ENCODE assay signal across 22 mouse cellular contexts in the genomic region with DNA sequence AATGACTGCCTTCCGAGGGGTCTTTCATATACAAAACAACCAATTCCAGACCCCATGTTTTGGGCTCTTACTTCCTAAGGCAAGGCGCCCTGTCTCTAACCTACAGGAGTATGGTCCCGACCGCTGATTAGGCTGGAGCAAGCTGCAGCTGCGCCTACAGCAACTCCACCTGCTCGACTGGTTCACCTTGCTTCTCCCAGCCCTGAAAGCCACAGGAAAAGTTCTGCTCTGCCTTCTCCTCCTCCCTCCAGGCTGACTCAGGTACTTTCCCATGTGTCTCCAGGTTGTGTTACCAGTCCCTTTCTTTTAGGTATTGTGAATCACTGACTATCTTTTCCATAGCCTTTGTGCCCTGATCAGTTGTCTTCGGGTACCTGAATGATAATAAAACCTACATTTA. TPM values are rescaled to one million over a fixed set of nuclear protein-coding genes. Genes with fewer than 3 reads are reported as not detected.
A peak's percentile ranks its signal among the peaks of the same experiment; 100 is the strongest.
DNase-seq lines count a peak whose midpoint lies in the region; ATAC-seq and TF ChIP-seq lines count a peak whose summit lies in the region.
"Had no signal": no experiment of that assay in that cellular context is flagged by ENCODE, and none has a peak within 500 bp of the region (broad histone marks: within the 10 kb centered on the region; RNA-seq: fewer than 3 reads in every experiment).

No protein-coding gene starts in this region.

- H3K36me3 ChIP-seq in kidney, embryonic 16.5 days (ENCODE audit: insufficient read depth, low read length): no peaks in the 10 kb centered on the region
- no peaks in the 10 kb centered on the region for H3K36me3 ChIP-seq in embryonic facial prominence, embryonic 14.5 days (ENCODE audit: control insufficient read depth, insufficient read depth, low read length)
- H3K36me3 ChIP-seq in hindbrain, postnatal 0 days (ENCODE audit: insufficient read depth, low read length): no peaks in the 10 kb centered on the region
- H3K36me3 ChIP-seq: heart, embryonic 15.5 days; hindbrain, embryonic 10.5 days; limb, embryonic 13.5 days; liver, embryonic 15.5 days; midbrain, embryonic 15.5 days had no signal

- no peak overlapping the region; the same call in 1 of the 2 replicates for H3K27ac ChIP-seq in kidney, embryonic 16.5 days (ENCODE audit: low read length)
- H3K27ac ChIP-seq in embryonic facial prominence, embryonic 14.5 days (replicated peaks; ENCODE audit: low read depth, low read length): no peak overlapping the region
- H3K27ac ChIP-seq in hindbrain, postnatal 0 days: no peak overlapping the region
- H3K27ac ChIP-seq: heart, adult 2 months; heart, embryonic 15.5 days; limb, embryonic 13.5 days; liver, embryonic 15.5 days; midbrain, embryonic 15.5 days had no signal

- H3K27me3 ChIP-seq in kidney, embryonic 16.5 days (ENCODE audit: insufficient read depth, low read length): no peaks in the 10 kb centered on the region
- H3K27me3 ChIP-seq in embryonic facial prominence, embryonic 14.5 days (replicated peaks; ENCODE audit: control insufficient read depth, insufficient read depth, low read length): no peaks in the 10 kb centered on the region
- H3K27me3 ChIP-seq in hindbrain, postnatal 0 days (ENCODE audit: insufficient read depth, low read length): no peaks in the 10 kb centered on the region
- H3K27me3 ChIP-seq: CH12.LX; limb, embryonic 13.5 days had no signal

- no peaks in the 10 kb centered on the region for H3K4me1 ChIP-seq in kidney, embryonic 16.5 days (ENCODE audit: insufficient read depth, low read length)
- H3K4me1 ChIP-seq in embryonic facial prominence, embryonic 14.5 days (ENCODE audit: control insufficient read depth, insufficient read depth, low read length): peaks cover under 1% of the 10 kb centered on the region
- no peaks in the 10 kb centered on the region for H3K4me1 ChIP-seq in hindbrain, postnatal 0 days (ENCODE audit: insufficient read depth, low read length)
- H3K4me1 ChIP-seq: liver, embryonic 15.5 days; midbrain, embryonic 15.5 days had no signal

- no peak for DNase-seq in kidney, adult 18-20 months
- peak; percentile 43 to 64 for DNase-seq in urinary bladder, adult 18-20 months (ENCODE audit: low spot score in 2 of 2)
- DNase-seq in urinary bladder, postnatal 4 days (ENCODE audit: low spot score in 2 of 2): no peak
- DNase-seq in embryonic facial prominence, embryonic 14.5 days (ENCODE audit: low spot score): peak; percentile 71
- DNase-seq in testis, postnatal 14 days (ENCODE audit: low spot score): peak; percentile 65
- no peak for DNase-seq in gastrocnemius, postnatal 25 days
- no peak for DNase-seq in hindbrain, postnatal 0 days (ENCODE audit: low spot score)
- DNase-seq: cerebellum, postnatal 14 days; heart, adult 2 months; layer of hippocampus, adult 9-11 months; retina, postnatal 1 day; right cerebral cortex, postnatal 4 days had no signal

- H3K4me3 ChIP-seq in kidney, embryonic 16.5 days (ENCODE audit: low read length): no peak overlapping the region
- H3K4me3 ChIP-seq in embryonic facial prominence, embryonic 14.5 days (ENCODE audit: low read depth, low read length): no peak overlapping the region
- no peak overlapping the region for H3K4me3 ChIP-seq in hindbrain, postnatal 0 days (ENCODE audit: low read length)
- H3K4me3 ChIP-seq: erythroblast, embryonic 14.5 days; heart, adult 2 months; heart, embryonic 15.5 days; hindbrain, embryonic 10.5 days; limb, embryonic 13.5 days; liver, embryonic 15.5 days; megakaryocyte, embryonic 14.5 days; midbrain, embryonic 15.5 days had no signal

- ATAC-seq in kidney, embryonic 16.5 days (ENCODE audit: low FRiP score, low TSS enrichment): peak; percentile 69; the same call in 1 of the 2 replicates
- peak; percentile 81; the same call in 1 of the 2 replicates for ATAC-seq in embryonic facial prominence, embryonic 14.5 days (ENCODE audit: low read depth)
- no peak for ATAC-seq in hindbrain, postnatal 0 days
- ATAC-seq: forebrain, embryonic 16.5 days; midbrain, embryonic 15.5 days had no signal

- WGBS in kidney, embryonic 16.5 days: 51% methylated on average over 7 of the region's 7 CpGs
- 48% methylated on average over 7 of the region's 7 CpGs for WGBS in embryonic facial prominence, embryonic 14.5 days
- WGBS in hindbrain, postnatal 0 days: 46% methylated on average over 7 of the region's 7 CpGs

- no peak overlapping the region for H3K9ac ChIP-seq in kidney, embryonic 16.5 days (replicated peaks; ENCODE audit: low read length)
- no peak overlapping the region for H3K9ac ChIP-seq in embryonic facial prominence, embryonic 14.5 days (ENCODE audit: low read depth, low read length)
- no peak overlapping the region for H3K9ac ChIP-seq in hindbrain, postnatal 0 days (replicated peaks; ENCODE audit: low read length)
- H3K9ac ChIP-seq: heart, embryonic 15.5 days; limb, embryonic 13.5 days; liver, embryonic 15.5 days; midbrain, embryonic 15.5 days had no signal

- H3K4me2 ChIP-seq in kidney, embryonic 16.5 days (replicated peaks; ENCODE audit: low read depth, low read length): no peak overlapping the region
- no peak overlapping the region for H3K4me2 ChIP-seq in embryonic facial prominence, embryonic 14.5 days (ENCODE audit: low read depth, low read length)
- no peak overlapping the region for H3K4me2 ChIP-seq in hindbrain, postnatal 0 days (ENCODE audit: low read depth, low read length)
- H3K4me2 ChIP-seq: heart, embryonic 15.5 days; limb, embryonic 13.5 days; liver, embryonic 15.5 days; midbrain, embryonic 15.5 days had no signal

- H3K9me3 ChIP-seq in kidney, embryonic 16.5 days (ENCODE audit: low read length): no peaks in the 10 kb centered on the region
- H3K9me3 ChIP-seq in embryonic facial prominence, embryonic 14.5 days (ENCODE audit: control insufficient read depth, low read length): no peaks in the 10 kb centered on the region
- H3K9me3 ChIP-seq in hindbrain, postnatal 0 days (ENCODE audit: low read length): no peaks in the 10 kb centered on the region
- H3K9me3 ChIP-seq: heart, embryonic 15.5 days; hindbrain, embryonic 10.5 days; limb, embryonic 13.5 days; liver, embryonic 15.5 days; megakaryocyte, embryonic 14.5 days; midbrain, embryonic 15.5 days had no signal

- no peak for TF ChIP-seq CTCF in hindbrain, postnatal 0 days (IDR thresholded peaks at IDR 0.05; ENCODE audit: low read depth)

RNA-seq across cellular contexts. Expression of a gene that starts 5.8 kb away (rescaled TPM):
- 31.5 and 35.6 TPM in 2 replicates for polyA plus RNA-seq in kidney, embryonic 16.5 days (2015; fragmentation: Nextera tagmentation; extraction: Ambion mirVana)
- 42.3 and 46.3 TPM in 2 replicates for polyA plus RNA-seq in embryonic facial prominence, embryonic 14.5 days (2014; fragmentation: Nextera tagmentation; extraction: Ambion mirVana)
- 1 to 10 TPM; 4.8 to 5.8 TPM for total RNA-seq in gastrocnemius, postnatal 25 days (2021)
- total RNA-seq in hindbrain, postnatal 0 days (2014; rRNA removed): 2.4 and 4.0 TPM in 2 replicates
- 8.2 and 9.1 TPM in 2 replicates for polyA plus RNA-seq in hindbrain, postnatal 0 days (2015; fragmentation: Nextera tagmentation; extraction: Ambion mirVana)

Comparison
In these comparisons a context has a peak if more than half of its experiments do, and no peak if none do; other contexts are left out.
1. DNase-seq: peak in urinary bladder, adult 18-20 months (2 of 2), embryonic facial prominence, embryonic 14.5 days (single experiment) and testis, postnatal 14 days (single experiment); none in kidney, adult 18-20 months (single experiment), urinary bladder, postnatal 4 days (0 of 2), gastrocnemius, postnatal 25 days (single experiment) and hindbrain, postnatal 0 days (single experiment).